Mouse (Mus musculus): Measurements from ENCODE around the gene Ramp3.

The Ramp3 gene

GRCm38 (mm10) chr11:6670826-6671225 is 12.5 kb downstream of the Ramp3 start:
- no peak for DNase-seq (ENCODE audit: low spot score)

GRCm38 (mm10) chr11:6674701-6675100 is 16.4 kb downstream of the Ramp3 start:
- no peak for DNase-seq (ENCODE audit: low spot score)

DNA sequence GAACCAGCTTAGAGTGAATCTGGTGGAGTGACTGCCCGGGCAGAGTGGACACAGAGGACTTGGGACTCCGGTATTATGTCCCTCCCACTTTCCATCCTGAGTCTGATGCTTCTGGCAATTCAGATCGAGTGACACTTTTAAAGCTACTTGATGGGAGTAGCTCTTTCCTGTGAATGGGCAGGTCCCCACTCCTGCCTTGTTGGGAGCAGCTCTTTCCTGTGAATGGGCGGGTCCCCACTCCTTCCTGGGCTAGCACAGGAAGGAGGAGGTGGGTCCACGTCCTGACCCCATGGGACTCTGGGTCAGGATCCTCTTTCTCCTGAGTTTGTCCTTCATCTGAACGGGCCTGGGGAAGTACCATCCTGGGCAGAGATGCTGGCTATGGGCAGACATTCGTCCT is 17.1 kb downstream of the Ramp3 start:
- DNase-seq (ENCODE audit: low spot score): no peak

DNA sequence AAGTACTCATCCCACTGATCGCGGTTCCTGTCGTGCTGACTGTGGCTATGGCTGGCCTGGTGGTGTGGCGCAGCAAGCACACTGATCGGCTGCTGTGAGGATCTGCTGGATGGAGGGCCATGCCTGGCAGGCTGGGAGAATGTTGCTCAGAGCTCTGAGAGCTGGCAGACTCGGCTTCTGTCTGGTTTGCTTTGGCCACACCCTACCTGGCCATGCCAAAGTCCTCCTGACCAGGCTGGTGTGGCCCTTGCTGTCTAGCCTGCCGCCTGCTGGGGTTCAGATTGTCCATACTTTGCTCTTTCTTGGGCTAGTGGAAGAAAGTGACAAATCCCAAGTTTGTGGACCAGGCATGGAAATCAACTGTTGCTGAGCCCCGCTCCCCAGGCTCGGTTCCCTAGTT is 18.3 kb downstream of the Ramp3 start:
- no peak for DNase-seq (ENCODE audit: low spot score)

DNA sequence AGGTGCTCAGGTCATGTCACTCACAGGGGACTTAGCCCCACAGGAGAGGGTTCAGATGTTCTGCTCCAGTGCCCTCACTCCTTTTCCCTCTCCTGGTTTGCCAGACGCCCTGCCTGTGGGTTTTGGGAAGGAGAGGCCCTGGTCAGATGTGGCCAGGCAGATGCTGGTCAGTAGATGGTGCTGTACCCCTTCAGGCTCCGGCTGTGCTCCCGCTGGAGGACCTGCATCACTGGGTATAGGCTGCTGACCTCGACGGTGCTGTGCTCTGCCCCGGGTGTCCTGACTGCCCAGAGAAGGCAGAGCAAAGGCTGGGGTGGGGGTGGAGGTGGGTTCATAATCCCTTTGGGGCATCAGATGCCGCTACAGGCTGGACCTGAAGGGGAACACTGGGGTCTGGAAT is 19.2 kb downstream of the Ramp3 start:
- DNase-seq (ENCODE audit: low spot score): no peak

DNA sequence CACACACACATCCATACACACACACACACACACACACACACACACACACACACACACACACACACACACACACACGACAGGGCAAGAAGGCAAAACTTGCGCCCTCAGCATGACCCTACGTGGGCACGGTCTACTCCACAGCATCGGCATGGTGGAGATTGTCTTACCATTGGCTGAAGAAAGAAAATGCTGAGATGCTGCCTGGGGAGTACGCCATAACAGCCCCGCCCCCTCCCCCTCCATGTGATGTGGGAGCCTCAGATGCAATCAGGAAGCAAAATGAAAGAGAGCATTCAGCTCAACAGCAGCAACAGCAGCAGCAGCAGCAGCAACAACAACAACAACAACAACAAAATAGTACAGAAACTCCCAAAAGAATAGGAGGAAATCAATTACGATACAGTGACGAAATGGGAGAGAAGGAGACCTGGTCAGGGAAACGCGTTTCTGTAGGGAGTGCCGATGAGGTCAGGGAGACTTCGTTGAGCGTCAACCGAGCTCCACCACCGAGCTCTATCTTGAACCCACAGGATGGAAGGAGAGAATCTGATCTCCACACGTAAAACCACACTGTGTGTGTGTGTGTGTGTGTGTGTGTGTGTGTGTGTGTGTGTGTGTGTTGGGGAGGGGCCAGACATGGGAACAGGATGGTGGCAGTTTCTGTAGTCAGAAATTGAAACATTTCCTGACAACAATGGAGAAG is 21.5 kb downstream of the Ramp3 start:
- DNase-seq (ENCODE audit: low spot score): no peak

DNA sequence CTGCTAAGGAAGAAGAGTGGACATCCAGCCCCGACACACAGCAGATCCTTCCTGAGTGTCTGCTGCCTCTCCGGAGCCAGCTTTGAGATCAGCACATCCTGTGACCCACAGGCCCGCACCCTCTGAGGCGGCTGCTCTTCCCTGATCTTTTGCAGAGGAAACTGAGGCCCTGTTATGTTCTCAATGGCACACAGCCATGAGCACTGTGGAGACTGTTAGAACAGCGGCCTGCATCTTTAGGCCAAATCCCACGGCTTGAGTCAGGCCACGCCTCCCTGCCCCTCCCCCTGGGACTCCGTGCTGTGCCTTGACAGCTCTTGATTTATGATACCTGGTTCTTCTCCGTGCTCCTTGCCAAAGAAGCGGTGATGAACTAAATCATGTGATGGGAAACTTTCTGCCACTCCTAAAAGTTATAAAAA is 22.1 kb downstream of the Ramp3 start:
- peak; percentile 39 for DNase-seq (ENCODE audit: low spot score)

DNA sequence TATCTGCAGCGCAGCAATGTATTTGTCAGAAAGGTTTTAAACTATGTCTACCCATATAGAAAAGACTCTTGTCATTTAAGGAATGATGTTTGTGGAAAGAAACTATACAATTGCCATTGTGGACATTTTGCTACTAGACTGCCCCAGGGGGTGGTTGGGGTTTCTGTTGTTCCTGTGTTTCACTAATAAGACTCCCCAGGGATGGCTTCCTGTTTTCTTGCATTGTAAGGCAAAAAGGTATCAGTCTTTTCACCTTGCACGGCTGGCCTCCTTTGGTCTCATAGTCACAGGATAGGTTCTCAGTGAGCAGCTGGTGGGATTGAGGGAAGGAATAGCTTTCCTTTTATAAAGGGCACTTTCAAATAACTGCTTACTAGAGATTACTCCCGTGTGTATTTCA is 26.4 kb downstream of the Ramp3 start:
- DNase-seq (ENCODE audit: low spot score): no peak

GRCm38 (mm10) chr11:6688888-6689287 is 30.6 kb downstream of the Ramp3 start:
- DNase-seq (ENCODE audit: low spot score): no peak

GRCm38 (mm10) chr11:6692341-6692740 is 34.0 kb downstream of the Ramp3 start:
- DNase-seq (ENCODE audit: low spot score): no peak

GRCm38 (mm10) chr11:6694114-6694513 is 35.8 kb downstream of the Ramp3 start:
- DNase-seq (ENCODE audit: low spot score): no peak

GRCm38 (mm10) chr11:6695176-6695575 is 36.9 kb downstream of the Ramp3 start:
- no peak for DNase-seq (ENCODE audit: low spot score)

DNA sequence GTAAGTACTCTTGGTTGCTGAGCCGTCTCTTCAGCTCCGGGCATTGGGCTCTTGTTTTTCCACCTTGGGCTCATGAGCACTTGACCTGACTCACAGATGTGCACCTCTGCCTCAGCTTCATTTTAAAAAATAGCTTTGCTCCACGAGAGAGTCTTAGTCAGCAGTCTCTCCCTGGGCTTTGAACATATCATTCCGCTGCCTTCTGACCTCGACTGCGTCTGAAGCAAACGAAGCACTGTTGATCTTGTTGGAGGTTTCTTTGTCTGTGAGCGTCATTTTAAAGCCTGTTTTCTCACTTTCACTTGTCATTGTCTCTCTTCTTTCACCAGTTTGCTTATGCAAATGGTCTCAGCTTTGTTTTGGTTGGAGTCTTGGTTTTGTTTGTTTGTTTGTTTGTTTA is 38.2 kb downstream of the Ramp3 start:
- DNase-seq (ENCODE audit: low spot score): no peak

GRCm38 (mm10) chr11:6697751-6698150 is 39.4 kb downstream of the Ramp3 start:
- no peak for DNase-seq (ENCODE audit: low spot score)

- DNase-seq (ENCODE audit: low spot score): no peak
Observed at GRCm38 (mm10) chr11:6698281-6698680, 40.0 kb downstream of the Ramp3 start.

DNA sequence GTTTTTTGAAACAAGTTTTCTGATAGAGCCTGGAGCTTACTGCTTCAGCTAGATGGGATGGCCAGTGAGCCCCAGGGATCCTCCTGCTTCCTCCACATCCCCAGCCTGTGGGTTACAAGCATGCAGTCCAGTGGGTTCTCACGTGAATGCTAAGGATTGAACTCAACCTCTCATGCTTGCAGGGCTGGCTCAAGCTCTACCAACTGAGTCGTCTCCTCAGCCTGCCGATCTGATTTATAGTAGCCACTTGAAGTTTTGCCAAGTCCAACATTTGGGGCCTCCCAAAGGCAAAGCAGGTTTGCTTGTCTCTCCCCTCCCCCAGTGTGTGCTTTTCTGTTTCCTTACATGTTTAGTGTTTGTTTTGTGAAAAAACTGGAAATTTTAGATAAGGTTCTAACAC is 43.9 kb downstream of the Ramp3 start:
- no peak for DNase-seq (ENCODE audit: low spot score)

DNA sequence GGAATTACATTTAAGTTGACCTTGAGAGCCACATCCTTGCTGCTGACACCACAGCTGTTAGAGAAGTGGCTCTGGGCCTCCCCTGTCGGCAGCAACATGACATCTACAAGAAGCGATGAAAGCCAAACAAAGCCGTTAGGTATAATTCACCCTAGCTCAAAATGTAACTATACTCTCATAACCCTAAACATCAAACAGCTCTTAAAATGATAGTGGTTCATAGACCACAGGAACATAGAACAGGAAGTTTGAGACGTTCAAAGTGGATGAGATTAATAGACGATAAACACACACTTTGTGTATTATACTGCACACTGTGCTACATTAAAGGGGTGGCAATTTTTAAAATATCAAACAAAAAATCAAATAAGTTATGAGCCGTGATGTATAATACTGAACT is 46.5 kb downstream of the Ramp3 start:
- no peak for DNase-seq (ENCODE audit: low spot score)

DNA sequence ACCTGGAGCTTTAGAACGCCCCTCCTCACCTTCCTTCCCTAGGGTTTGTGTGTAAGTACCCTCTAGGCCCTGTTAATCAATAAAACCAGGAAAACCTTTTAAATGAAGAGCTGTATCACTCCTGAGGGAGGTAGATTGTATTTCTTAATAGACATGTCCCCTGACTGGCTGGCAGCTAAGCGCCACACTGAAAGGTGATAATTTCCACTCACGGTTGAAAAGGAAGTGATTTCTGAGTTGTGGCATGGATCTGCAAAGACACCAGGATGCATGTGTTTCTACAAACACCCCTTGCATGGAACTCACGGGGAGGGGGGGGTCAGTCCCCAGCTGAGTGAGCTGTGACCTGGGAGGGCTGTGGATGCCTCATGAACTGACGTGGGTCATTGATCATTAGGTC is 47.2 kb downstream of the Ramp3 start:
- DNase-seq (ENCODE audit: low spot score): no peak

- DNase-seq (ENCODE audit: low spot score): no peak
Observed at GRCm38 (mm10) chr11:6706796-6707195, 48.5 kb downstream of the Ramp3 start.

- no peak for DNase-seq (ENCODE audit: low spot score)
Observed at GRCm38 (mm10) chr11:6708437-6708836, 50.1 kb downstream of the Ramp3 start.

DNA sequence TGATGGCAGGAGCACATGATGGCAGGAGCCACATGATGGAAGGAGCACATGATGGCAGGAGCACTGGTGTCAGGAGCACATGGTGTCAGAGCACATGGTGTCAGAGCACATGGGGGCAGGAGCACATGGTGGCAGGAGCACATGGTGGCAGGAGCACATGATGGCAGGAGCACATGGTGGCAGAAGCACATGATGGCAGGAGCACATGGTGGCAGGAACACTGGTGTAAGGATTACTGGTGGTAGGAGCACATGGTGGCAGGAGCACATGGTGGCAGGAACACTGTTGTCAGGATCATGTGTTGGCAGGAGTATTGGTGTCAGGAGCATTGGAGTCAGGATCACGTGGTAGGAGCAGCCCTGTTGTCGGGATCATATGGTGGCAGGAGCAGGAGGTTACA is 52.1 kb downstream of the Ramp3 start:
- no peak for DNase-seq (ENCODE audit: low spot score)

- DNase-seq (ENCODE audit: low spot score): no peak
Observed at GRCm38 (mm10) chr11:6720746-6721145, 62.4 kb downstream of the Ramp3 start.

DNA sequence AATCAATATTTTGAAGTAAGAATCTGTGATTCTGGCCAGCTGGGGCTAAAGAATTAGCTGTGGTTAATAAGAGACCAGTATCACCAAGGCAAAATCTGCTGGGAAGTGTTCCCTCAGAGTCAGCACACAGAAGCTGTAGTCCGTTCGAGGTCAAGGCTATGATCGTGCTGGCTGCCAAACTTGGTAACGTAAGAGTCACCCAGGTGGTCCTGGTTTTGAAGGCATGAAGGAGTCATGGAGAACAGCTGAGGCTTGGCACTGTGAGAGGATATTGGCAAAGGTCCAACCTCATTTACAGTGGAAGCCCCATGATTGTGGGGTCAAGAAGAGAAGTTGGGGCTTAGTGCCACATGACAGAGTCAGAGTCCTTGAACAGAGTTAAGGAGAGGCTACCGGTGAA is 68.6 kb downstream of the Ramp3 start:
- no peak for DNase-seq (ENCODE audit: low spot score)
